Mouse (Mus musculus) right cerebral cortex, postnatal 25 days (tissue): Measurements from ENCODE around the gene Plppr2.

Source experiments
- DNase-seq: peaks from one replicate; pipeline ENCODE4 v3.0.0; 2022

The Plppr2 gene

DNA sequence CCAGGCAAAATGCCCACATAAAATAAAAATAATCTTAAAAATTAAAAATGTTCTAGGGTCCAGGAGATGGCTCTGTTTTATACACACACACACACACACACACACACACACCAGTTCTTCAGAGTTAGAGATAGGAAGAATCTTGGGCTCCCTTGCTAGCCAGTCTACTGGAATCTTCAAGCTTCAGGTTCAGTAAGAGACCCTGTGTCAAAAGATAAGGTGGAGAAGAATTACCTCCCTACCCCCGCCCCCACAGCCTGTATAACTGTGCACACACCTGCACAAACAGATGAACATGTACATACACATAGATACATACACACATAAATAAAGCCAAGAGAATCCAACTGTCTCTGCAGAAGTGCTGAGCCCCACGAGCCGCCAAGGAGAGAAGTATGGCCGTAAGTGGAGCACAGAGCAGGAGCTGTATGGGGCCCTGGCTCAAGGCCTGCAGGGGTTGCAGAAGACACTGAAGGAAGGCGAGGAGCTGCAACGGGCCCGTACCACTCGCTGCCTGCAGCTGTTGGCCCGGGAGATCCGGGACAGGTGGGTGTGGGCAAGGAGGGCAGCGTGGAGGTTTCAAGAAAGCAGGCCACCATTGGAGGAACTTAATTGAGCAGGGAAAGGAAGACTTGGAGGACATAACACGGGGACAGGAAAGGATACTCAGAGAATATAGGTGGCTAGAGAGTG, 4.2 kb upstream of the Plppr2 start:
- no peak for DNase-seq

DNA sequence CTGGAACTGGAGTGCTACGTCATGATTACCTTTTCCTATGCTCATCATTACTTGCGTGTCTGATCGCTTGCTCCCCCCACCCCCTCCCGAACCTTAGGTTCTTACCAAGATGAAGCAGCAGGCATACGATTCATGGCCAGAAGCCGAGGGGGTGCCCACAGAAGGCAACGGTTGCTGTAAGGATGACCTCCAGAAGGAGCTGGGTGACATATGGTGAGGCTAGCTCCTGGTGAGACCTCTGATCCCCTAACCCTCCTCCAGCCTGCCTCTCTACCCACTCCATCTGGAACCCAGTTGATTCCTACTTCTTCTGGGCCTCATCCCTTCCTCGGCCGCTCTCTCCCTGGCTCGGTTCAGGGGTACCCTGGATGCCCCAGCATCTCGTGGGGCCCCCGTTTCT, 2.8 kb upstream of the Plppr2 start:
- no peak for DNase-seq

DNA sequence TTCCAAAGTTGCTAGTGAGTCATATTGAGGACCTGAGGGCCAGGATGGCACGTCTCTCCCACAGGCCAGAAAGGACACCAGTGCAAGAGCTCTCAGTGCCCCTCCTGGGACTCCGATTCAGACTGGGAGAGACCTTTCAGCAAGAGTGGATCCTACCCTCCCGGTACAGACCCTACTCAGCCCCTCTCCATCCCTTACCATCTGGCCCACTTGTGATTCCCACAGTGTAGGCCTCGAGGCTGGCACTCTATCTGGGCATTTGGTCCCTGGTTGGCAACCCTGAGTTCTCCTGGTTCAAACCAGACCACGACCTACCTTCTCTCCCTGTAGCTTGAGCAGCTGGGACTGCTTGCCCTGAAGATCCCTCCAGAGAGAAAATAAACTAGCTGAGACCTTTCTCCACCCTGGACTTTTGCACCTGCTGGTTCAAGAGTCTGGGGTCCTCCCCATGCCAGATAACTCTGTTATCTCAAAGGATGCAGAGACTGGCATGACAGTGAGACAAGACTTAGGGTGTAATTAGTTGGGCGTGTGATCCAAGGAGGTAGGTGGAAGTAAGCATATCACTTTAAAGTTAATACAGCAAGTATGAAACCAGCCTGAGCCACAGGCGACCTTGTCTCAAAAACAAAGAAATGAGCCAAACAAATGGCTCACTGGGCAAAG, 1.2 kb upstream of the Plppr2 start:
- DNase-seq: no peak

DNA sequence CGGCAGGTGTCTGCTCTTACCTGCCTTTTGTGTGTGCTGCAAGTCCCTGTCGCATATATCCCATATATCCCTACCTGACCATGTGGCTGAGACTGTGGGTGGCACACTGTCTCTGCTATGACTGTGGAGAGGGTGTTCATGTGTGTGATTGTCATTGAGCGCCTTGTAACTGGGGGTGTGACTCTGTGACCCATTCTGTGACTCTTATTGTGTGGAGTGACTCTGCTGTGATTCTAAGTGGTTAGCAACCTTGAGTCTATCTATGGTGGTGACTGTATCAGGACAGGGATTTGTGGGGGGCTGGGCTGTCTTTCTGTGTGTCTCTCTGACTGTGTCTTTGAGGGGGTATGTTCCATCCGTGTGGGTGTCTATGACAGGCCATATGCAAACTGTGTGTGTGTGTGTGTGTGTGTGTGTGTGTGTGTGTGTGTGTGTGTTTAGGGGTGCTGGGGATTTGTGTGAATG, 910 bp downstream of the Plppr2 start:
- no peak for DNase-seq

- no peak for DNase-seq
These were observed 1.5 kb downstream of the Plppr2 start for GRCm38 (mm10) chr9:21938234-21938855.

DNA sequence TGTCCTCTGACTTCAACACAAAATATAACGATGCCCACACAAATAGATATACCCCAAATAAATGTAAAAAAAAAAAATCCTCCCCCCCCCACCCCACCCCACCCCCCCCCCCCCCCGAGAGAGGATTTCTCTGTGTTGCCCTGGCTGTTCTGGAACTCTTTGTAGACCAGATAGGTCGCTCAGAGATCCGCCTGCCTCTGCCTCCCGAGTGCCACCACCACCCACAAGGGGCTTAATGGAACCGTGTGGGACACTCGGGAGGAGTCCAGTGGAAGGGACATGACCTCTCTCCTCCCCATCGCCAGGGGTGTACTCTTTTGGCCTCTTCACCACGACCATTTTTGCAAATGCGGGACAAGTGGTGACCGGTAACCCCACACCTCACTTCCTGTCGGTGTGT, 6.2 kb downstream of the Plppr2 start:
- no peak for DNase-seq

DNA sequence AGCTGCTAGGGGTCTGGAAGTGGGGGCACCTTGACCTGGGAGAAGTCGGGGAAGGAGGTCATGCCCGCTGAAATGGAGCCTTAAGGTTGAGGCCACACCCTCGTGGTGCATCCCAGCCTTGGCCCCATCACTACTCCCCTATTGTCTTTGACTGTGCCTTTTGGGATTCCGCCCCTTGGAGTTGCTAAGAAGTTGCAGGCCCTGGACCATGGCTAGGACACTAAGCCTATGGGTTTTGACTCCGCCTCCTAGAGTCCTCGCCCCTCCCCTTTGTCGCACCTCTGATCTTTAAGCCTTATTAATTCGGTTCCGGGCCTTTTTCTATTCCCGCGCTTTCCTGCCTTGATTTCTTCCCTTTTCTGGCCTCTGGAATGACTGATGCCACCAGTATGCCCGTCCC, 6.8 kb downstream of the Plppr2 start:
- DNase-seq: no peak

DNA sequence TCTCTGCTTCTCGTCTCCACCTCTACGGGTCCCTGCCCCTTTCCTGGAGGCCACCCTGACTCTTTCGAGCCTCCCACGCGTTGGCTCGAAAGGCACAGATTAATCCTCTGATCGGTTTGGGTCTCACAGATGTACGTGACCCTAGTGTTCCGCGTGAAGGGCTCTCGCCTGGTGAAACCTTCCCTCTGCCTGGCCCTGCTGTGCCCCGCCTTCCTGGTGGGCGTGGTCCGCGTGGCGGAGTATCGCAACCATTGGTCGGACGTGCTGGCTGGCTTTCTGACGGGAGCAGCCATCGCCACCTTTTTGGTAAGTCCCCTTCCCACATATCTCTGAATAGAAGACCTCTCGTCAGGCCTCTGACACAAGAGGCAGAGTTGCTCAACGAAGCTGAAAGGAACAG, 7.4 kb downstream of the Plppr2 start:
- no peak for DNase-seq

DNA sequence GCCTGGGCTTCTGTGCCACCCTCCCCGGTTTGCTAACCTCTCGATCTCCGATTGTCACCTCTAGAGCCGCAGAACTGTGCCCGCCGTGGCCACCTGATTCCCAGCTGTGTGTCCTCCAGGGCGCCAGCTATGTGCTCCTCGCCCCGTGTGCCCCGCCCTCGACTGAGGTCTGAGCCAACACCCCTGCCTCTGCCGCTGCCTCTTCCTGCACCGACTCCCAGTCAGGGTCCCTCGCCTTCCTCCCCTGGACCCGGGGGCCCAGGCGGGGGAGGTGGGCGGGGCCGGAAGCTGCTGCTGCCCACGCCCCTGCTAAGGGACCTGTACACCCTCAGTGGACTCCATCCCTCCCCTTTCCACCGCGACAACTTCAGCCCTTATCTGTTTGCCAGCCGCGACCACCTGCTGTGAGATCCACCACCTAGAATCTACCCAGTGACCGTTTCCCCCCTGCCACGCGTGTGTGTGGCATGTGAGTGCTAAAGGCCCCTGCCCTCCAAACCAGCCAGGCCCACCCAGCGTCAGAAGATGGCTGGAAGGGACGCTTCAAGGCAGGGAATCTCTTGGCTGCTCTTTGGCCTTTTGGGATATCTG, 10.8 kb downstream of the Plppr2 start:
- no peak for DNase-seq

- DNase-seq: no peak
These were observed 11.3 kb downstream of the Plppr2 start for GRCm38 (mm10) chr9:21948146-21948545.

GRCm38 (mm10) chr9:21948790-21949189, 12.0 kb downstream of the Plppr2 start:
- no peak for DNase-seq

- no peak for DNase-seq
These were observed 13.5 kb downstream of the Plppr2 start for GRCm38 (mm10) chr9:21950322-21950721.

DNA sequence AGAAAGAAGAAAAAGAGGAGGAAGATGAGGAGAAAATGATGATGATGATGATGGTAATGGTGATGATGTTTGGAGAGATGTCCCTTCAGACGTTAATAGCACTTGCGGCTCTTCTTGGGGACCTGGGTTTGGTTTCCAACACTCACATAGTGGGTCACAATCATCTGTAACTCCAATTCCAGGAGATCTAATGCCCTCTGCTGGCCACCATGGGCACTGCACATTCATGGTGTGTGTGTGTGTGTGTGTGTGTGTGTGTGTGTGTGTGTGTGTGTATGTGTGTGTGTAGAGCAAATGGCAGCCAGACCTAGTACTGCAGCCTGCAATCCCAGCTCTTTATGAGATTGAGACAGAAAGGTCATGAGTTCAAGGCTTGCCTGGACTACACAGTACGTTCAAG, 15.1 kb downstream of the Plppr2 start:
- no peak for DNase-seq

GRCm38 (mm10) chr9:21953600-21953999, 16.8 kb downstream of the Plppr2 start:
- no peak for DNase-seq

DNA sequence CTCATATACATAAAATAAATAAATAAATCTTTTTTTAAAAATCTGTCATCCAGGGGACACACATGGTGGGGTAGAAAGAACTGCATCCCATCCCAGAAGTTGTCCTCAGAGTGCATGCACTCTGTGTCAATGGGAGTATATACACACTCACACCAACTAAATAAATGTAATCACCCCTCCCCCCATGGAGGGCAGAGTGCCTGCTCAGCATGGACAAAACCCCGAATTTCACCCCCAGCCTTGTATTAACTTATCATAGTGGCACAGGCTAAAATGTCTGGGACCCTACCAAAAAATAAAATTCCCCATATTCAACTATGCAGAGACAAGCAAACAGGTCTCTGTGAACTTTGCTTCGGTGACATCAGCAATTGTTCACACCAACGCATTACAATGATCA, 17.8 kb downstream of the Plppr2 start:
- DNase-seq: no peak

DNA sequence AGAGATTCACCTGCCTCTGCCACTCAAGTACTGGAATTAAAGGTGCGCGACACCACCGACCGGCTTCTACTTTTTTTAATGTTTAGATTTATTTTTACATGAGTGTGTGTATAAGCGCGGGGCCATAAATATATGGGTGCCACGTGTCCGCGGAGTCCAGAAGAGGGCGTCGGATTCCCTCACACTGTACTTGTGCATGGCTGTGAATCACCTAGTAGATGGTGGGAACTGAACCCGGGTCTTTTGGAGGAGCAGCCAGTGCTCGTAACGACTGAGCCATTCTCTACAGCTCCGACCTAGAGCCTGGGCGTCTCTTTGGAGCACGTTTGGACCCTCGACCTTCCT, 18.4 kb downstream of the Plppr2 start:
- no peak for DNase-seq

DNA sequence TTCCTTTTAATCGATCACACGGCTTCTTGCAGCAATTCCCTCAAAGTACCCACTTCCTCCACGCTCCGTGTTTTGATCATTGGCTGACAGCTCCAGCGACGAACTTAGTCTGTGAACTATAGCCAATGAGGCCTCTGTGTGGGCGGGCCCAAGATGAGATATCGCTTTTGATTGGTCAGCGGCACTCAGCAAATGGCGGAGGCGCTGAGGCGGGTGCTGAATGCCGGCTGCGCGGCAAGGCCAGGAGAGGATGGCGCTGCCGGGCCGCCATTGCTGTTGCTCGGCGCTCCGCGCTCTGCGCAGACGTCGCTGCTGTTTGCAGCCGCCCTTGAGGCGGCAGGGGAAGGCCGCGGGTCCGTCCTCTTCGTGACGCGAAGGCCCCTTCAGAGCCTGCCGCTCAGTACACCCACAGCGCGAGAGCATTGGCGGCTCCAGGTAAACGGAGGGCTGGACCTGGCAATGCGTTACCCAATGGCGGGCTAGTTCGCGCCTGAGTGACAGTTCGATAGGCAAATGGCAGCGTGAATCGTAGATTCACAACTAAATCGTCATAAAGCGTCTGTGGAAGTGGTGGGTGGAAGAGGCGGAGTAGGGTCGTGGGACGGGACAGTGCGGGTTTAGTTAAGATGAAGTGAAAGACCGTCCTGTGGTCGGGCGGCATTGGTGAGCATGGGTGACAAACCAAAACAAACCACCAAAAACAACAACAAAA, 18.9 kb downstream of the Plppr2 start, which contains the start of gene Swsap1:
Gene Swsap1 (plus strand): TSS at position 186 of the 712 bp plus-strand sequence.
- DNase-seq: peak; percentile 100

GRCm38 (mm10) chr9:21958372-21958771, 21.5 kb downstream of the Plppr2 start:
- DNase-seq: no peak

DNA sequence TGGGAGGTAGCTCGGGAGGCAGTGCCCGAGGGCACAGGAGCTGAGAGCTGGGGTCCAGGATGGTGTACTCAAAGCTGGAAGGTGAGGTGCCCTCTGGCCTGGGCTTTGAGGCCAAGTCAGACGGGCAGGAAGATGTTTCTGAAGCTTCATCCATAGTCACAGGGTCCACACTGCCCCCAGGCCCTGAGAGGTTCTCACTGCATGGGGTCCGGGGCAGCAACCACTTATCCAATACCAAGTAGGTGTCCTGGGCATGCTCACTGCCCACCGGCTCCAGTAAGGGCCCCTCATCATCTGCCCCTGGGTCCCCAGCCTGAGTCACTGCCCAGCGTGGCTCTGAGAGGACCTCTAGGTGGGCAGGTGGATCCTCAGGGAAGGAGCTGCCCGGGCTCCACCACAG, 22.4 kb downstream of the Plppr2 start:
- no peak for DNase-seq

- no peak for DNase-seq
These were observed 23.3 kb downstream of the Plppr2 start for GRCm38 (mm10) chr9:21960135-21960534.

DNA sequence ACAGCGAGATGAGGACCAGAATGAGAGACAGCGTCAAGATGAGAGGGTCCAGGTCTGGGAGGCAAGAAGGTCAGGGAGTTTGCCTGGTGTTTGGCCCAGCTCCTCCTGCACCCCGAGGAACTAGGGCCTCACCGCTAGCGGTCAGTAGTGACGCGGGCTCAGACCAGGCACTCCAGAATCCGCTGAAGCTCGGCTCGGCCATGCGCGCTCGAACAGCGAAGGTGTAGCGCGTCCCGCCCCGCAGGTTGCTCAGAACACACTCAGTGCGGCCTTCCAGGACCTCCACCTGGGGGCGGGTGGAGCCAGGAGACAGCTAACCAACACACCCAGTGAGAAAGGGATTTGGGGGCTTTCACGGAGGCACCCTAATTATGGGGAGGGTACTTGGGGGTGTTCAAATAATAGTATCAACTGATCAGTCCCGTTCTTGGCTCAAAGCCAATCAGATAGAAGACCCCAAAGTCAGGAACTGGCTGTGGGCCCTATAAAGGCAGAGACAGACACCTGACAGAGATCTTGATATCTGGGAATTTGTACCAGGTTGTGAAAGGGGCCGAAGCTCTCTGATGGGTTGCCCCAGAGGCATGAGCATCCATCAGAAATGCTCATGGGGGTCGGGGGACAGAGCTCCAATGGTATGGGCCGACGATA, 23.9 kb downstream of the Plppr2 start:
- DNase-seq: no peak

DNA sequence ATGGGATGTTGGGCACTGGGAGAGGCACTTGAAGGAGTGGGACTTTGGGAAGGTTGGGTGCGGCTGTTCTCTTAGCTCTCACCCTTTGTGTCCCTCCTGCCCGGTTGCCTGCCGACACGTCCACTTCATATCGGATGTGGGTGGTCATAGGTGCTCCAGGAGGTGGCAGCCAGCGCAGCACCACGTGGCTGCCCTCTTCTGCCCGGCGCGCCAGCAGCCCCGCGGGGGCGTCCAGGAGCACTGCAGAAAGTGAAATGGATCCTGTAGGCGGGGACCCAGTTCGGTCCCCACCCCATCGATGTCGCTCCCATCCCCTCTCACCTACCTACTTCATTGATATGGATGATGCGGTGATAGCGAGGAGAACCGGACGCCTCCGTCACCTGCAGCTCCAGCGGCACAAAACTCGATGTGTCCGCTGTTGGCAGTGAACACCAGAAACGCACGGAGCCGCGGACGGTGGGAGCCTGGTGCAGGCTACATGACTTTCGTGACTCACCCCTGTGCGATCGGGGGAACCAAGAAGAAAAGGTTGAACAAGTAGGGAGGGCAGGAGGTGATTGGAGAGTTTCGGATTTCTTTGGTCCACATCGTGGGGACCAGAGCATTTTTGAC, 24.6 kb downstream of the Plppr2 start:
- DNase-seq: no peak
